Mouse (Mus musculus) neural tube, embryonic 13.5 days (tissue): ENCODE measurements around the gene Tsen54. TPM values are rescaled to one million over a fixed set of nuclear protein-coding genes. Genes with fewer than 3 reads are reported as not detected.
A peak's percentile ranks its signal among the peaks of the same experiment; 100 is the strongest.
"Not testable (repeated sequence)": the region's sequence is repeated elsewhere in the genome, so short reads cannot be mapped to it uniquely, and the experiment has no call there.

Experiments
- ATAC-seq: fragments of 200-750 bp; cut with Nextera tagmentation; 2 replicates; pipeline ENCODE4 v1.8.0; 2017; ENCODE audit warnings: low read depth, mild to moderate bottlenecking, moderate TSS enrichment, moderate library complexity
- H3K27ac ChIP-seq: fragments of 300-500 bp; sonication (generic); replicated peaks from 2 replicates; pipeline ENCODE4 v1.5.1; 2015; ENCODE audit warnings: moderate library complexity, mild to moderate bottlenecking, inconsistent platforms
- H3K27me3 ChIP-seq: fragments of 300-500 bp; sonication (generic); 2 replicates; pipeline ENCODE4 v1.6.1; 2015; ENCODE audit warnings: mild to moderate bottlenecking, inconsistent platforms
- H3K36me3 ChIP-seq: fragments of 300-500 bp; sonication (generic); 2 replicates; pipeline ENCODE4 v1.6.1; 2015; ENCODE audit warnings: mild to moderate bottlenecking, inconsistent platforms
- H3K4me1 ChIP-seq: fragments of 300-500 bp; sonication (generic); replicated peaks from 2 replicates; pipeline ENCODE4 v1.6.1; 2015; ENCODE audit warnings: inconsistent platforms
- H3K4me2 ChIP-seq: fragments of 300-500 bp; sonication (generic); 2 replicates; pipeline ENCODE4 v1.6.1; 2015; ENCODE audit warnings: inconsistent platforms, mild to moderate bottlenecking, moderate library complexity
- H3K4me3 ChIP-seq: fragments of 300-500 bp; sonication (generic); 2 replicates; pipeline ENCODE4 v1.5.1; 2015; ENCODE audit warnings: mild to moderate bottlenecking, inconsistent platforms
- H3K9ac ChIP-seq: fragments of 300-500 bp; sonication (generic); 2 replicates; pipeline ENCODE4 v1.6.1; 2015; ENCODE audit warnings: moderate library complexity, mild to moderate bottlenecking, inconsistent platforms
- H3K9me3 ChIP-seq: fragments of 300-500 bp; sonication (generic); 2 replicates; pipeline ENCODE4 v1.6.1; 2016; ENCODE audit warnings: inconsistent platforms
- WGBS: fragments of 180-500 bp; shearing (Covaris S2); methylation state at CpG from one replicate; pipeline ENCODE4 v1.1.7; 2015; 5-methylcytosine and 5-hydroxymethylcytosine counted together
- microRNA-seq: library from miRNA; unstranded; fragments of <30 nt; microRNA quantifications from one replicate; pipeline ENCODE4, GENCODE M21; 2016
- polyA plus RNA-seq: library from polyadenylated mRNA; unstranded; fragments of >200 nt; fragmentation: Nextera tagmentation; extraction: Ambion mirVana; gene quantifications from 2 replicates; pipeline ENCODE4 v1.2.1, GENCODE M21; 2015

Tsen54 gene
- polyA plus RNA-seq, 1 experiment from 2014 or later: 23.4 TPM

DNA sequence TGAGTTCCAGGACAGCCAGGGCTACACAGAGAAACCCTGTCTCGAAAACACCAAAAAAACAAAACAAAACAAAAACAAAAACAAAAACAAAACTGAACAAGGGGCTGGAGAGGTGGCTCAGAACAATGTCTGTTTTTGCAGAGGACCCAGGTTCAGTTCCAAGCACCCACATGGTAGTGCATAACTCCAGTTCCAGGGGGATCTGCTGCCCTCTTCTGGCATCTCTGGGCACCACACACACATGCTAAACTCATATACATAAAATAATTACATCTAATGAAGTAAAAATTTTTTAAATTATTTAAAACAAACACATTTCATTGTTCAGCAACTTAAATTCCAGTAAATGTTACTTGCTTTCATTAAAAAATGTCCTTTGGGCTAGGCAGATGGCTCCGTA is 31.3 kb downstream of the Tsen54 start:
- WGBS: 91% methylated on average over 2 of the region's 2 CpGs

DNA sequence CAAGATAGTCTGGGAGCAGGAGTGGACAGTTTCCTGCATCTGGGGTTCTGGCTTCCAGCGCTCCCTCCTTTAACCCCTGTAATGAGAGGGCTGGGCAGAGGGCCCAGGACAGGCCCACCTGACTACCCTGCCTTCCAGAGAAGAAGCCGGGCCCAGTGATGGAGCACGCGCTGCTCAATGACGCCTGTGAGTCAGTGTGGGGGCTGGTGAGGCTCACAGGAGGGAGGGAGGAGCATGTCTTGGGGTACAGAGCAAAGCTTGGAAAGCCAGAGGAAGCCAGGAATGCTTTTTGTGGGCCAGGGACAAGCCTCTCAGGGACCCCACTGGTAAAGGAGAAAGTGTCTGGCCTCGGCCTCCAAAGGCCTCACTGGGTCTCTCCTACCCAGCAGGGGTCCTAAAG is 40.1 kb downstream of the Tsen54 start:
- Histone ChIP-seq H3K27me3 (peaks cover 35% of the 10 kb centered on the region), H3K27ac (no peak overlapping the region), H3K36me3 (no peaks in the 10 kb centered on the region), H3K4me2 (no peak overlapping the region), H3K4me1 (peaks cover 15% of the 10 kb centered on the region), H3K9ac (no peak overlapping the region), H3K9me3 (no peaks in the 10 kb centered on the region), H3K4me3 (no peak overlapping the region)
- no peak for ATAC-seq
- WGBS: 83% methylated on average over 6 of the region's 6 CpGs

More for the DNA sequence above, 31.3 kb downstream of the Tsen54 start:
- H3K36me3 ChIP-seq: no peaks in the 10 kb centered on the region
- H3K4me1 ChIP-seq: no peaks in the 10 kb centered on the region
- H3K4me3 ChIP-seq: no peak overlapping the region
- H3K9ac ChIP-seq: no peak overlapping the region
- no peak for ATAC-seq
- H3K27ac ChIP-seq: no peak overlapping the region
- no peaks in the 10 kb centered on the region for H3K9me3 ChIP-seq
- H3K27me3 ChIP-seq: no peaks in the 10 kb centered on the region
- H3K4me2 ChIP-seq: no peak overlapping the region

GRCm38 (mm10) chr11:115857146-115857545 is 42.6 kb downstream of the Tsen54 start:
- H3K4me2 ChIP-seq, H3K36me3 ChIP-seq, ATAC-seq, H3K27ac ChIP-seq, H3K9me3 ChIP-seq, H3K4me3 ChIP-seq, H3K9ac ChIP-seq: not testable (repeated sequence)
- WGBS: 92% methylated on average over 4 of the region's 4 CpGs
- H3K27me3 ChIP-seq: peaks cover 59% of the 10 kb centered on the region
- peaks cover 19% of the 10 kb centered on the region for H3K4me1 ChIP-seq

DNA sequence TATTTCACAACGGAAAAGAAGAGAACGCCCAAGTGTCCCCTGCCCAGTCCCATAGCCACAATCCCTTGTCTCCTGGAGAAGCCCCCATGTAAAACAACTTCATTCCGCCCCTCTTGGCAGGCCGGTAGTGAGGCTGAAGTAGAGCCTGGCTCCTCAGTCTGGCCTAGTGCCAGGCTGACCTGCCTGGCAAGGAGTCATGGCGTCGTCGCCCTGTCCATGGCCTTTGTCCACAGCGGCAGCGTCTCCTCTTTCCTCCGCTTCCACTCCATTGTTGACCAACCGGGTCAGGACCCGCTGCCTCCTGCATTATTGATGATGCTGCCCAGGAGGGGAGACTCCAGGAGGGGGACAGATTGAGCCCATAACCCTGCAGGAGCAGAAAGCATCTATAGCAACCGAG is 43.4 kb downstream of the Tsen54 start:
- no peak overlapping the region for H3K9ac ChIP-seq
- H3K4me1 ChIP-seq: peaks cover 19% of the 10 kb centered on the region
- no peak for ATAC-seq
- 43% methylated on average over 13 of the region's 13 CpGs for WGBS
- no peaks in the 10 kb centered on the region for H3K36me3 ChIP-seq
- no peak overlapping the region for H3K27ac ChIP-seq
- H3K27me3 ChIP-seq: peaks cover 62% of the 10 kb centered on the region
- H3K4me3 ChIP-seq: no peak overlapping the region
- H3K4me2 ChIP-seq: peak overlapping the region; percentile 21; the same call in 1 of the 2 replicates
- no peaks in the 10 kb centered on the region for H3K9me3 ChIP-seq

GRCm38 (mm10) chr11:115858354-115858753 is 43.8 kb downstream of the Tsen54 start, which contains the start of gene Myo15b:
Gene Myo15b (plus strand): TSS chr11:115858406.
- Histone ChIP-seq H3K9me3 (no peaks in the 10 kb centered on the region), H3K4me1 (peaks cover 19% of the 10 kb centered on the region), H3K27me3 (peaks cover 66% of the 10 kb centered on the region), H3K4me2 (peak within 1 kb of the TSS; percentile 55), H3K27ac (no peak within 1 kb of the TSS), H3K9ac (0 out of 2 replicates have a peak within 1 kb of the TSS, but pooled peaks have one; percentile 49), H3K4me3 (peak within 1 kb of the TSS; percentile 34), H3K36me3 (no peaks in the 10 kb centered on the region)
- no peak for ATAC-seq
- WGBS: 7% methylated on average over 27 of the region's 27 CpGs

- Histone ChIP-seq H3K27me3 (peaks cover 67% of the 10 kb centered on the region), H3K4me2 (peak overlapping the region; percentile 55), H3K9me3 (no peaks in the 10 kb centered on the region), H3K9ac (0 out of 2 replicates have a peak overlapping the region, but pooled peaks have one; percentile 49), H3K4me3 (peak overlapping the region; percentile 34), H3K4me1 (peaks cover 19% of the 10 kb centered on the region), H3K36me3 (no peaks in the 10 kb centered on the region), H3K27ac (no peak overlapping the region)
- ATAC-seq: peak; percentile 86
- WGBS: 1% methylated on average over 73 of the region's 75 CpGs
Observed at GRCm38 (mm10) chr11:115859143-115859945, 44.8 kb downstream of the Tsen54 start.

DNA sequence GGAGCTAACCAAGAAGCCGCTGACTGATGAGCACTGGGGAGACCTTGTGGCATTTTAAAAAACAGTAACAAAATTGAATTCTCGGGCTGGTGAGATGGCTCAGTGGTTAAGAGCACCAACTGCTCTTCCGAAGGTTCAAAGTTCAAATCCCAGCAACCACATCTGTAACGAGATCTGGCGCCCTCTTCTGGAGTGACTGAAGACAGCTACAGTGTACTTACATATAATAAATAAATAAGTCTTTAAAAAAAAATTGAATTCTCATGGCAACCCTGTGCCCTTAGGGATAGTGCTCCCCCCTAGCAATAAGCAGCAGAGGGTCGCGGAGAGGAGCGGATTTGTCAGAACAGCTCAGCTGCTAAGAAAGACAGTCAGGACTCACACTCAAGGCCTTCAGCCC is 49.4 kb downstream of the Tsen54 start:
- no peak overlapping the region for H3K4me2 ChIP-seq
- H3K9ac ChIP-seq: no peak overlapping the region
- H3K4me1 ChIP-seq: peaks cover 12% of the 10 kb centered on the region
- no peak for ATAC-seq
- no peaks in the 10 kb centered on the region for H3K36me3 ChIP-seq
- 88% methylated on average over 8 of the region's 8 CpGs for WGBS
- H3K4me3 ChIP-seq: no peak overlapping the region
- H3K27ac ChIP-seq: no peak overlapping the region
- no peaks in the 10 kb centered on the region for H3K9me3 ChIP-seq
- peaks cover 40% of the 10 kb centered on the region for H3K27me3 ChIP-seq

- no peaks in the 10 kb centered on the region for H3K27me3 ChIP-seq
- no peaks in the 10 kb centered on the region for H3K36me3 ChIP-seq
- no peaks in the 10 kb centered on the region for H3K4me1 ChIP-seq
- no peak for ATAC-seq
- H3K27ac ChIP-seq: no peak overlapping the region
- no peak overlapping the region for H3K4me2 ChIP-seq
- H3K4me3 ChIP-seq: no peak overlapping the region
- H3K9me3 ChIP-seq: no peaks in the 10 kb centered on the region
- no peak overlapping the region for H3K9ac ChIP-seq
- 91% methylated on average over 8 of the region's 8 CpGs for WGBS
Observed at GRCm38 (mm10) chr11:115869393-115869792, 54.9 kb downstream of the Tsen54 start.

- H3K4me2 ChIP-seq: no peak overlapping the region
- no peaks in the 10 kb centered on the region for H3K4me1 ChIP-seq
- no peak overlapping the region for H3K9ac ChIP-seq
- no peak for ATAC-seq
- H3K27me3 ChIP-seq: no peaks in the 10 kb centered on the region
- 75% methylated on average over 4 of the region's 4 CpGs for WGBS
- no peaks in the 10 kb centered on the region for H3K9me3 ChIP-seq
- no peaks in the 10 kb centered on the region for H3K36me3 ChIP-seq
- no peak overlapping the region for H3K27ac ChIP-seq
- no peak overlapping the region for H3K4me3 ChIP-seq
Observed at GRCm38 (mm10) chr11:115872437-115872836, 57.9 kb downstream of the Tsen54 start.

Small RNA genes lying within 50 kb of the gene (microRNA-seq; reads per million reads assigned to microRNA genes)
- gene Mir5621: not detected

Other genes with a start within 250 kb of the Tsen54 start
- gene Mrps7, start 210.8 kb upstream of the Tsen54 start, polyA plus RNA-seq: 73.9 and 91.8 TPM in 2 replicates
- gene Gga3, start 210.7 kb upstream of the Tsen54 start, polyA plus RNA-seq: 36.1 and 36.4 TPM in 2 replicates
- 12.0 and 12.5 TPM in 2 replicates for gene Mif4gd, start 201.8 kb upstream of the Tsen54 start, polyA plus RNA-seq
- 33.0 and 37.5 TPM in 2 replicates for gene Slc25a19, start 186.4 kb upstream of the Tsen54 start, polyA plus RNA-seq
- 189 and 191 TPM in 2 replicates for gene Grb2, start 106.1 kb upstream of the Tsen54 start, polyA plus RNA-seq
- 25.4 and 25.8 TPM in 2 replicates for gene Tmem94, start 49.3 kb upstream of the Tsen54 start, polyA plus RNA-seq
- 13.8 and 15.2 TPM in 2 replicates for gene Caskin2, start 1.1 kb upstream of the Tsen54 start, polyA plus RNA-seq
- gene Llgl2, start 9.3 kb downstream of the Tsen54 start, polyA plus RNA-seq: 1.4 and 1.8 TPM in 2 replicates
- 0.10 TPM in 1 of 2 replicates, not detected in the other for gene Myo15b, start 43.7 kb downstream of the Tsen54 start, polyA plus RNA-seq
- gene Smim5, start 85.2 kb downstream of the Tsen54 start, polyA plus RNA-seq: 0.85 and 1.7 TPM in 2 replicates
- gene Smim6, start 97.3 kb downstream of the Tsen54 start, polyA plus RNA-seq: 0.94 and 1.2 TPM in 2 replicates
- 57.7 and 59.4 TPM in 2 replicates for gene Sap30bp, start 118.6 kb downstream of the Tsen54 start, polyA plus RNA-seq
- gene Recql5, start 118.8 kb downstream of the Tsen54 start, polyA plus RNA-seq: 22.5 and 23.5 TPM in 2 replicates
- 1.9 and 2.7 TPM in 2 replicates for gene Itgb4, start 160.0 kb downstream of the Tsen54 start, polyA plus RNA-seq
- gene Galk1, start 198.0 kb downstream of the Tsen54 start, polyA plus RNA-seq: 73.9 and 74.4 TPM in 2 replicates
- gene H3f3b, start 213.2 kb downstream of the Tsen54 start, polyA plus RNA-seq: 2,165 and 2,421 TPM in 2 replicates
- 32.4 and 33.1 TPM in 2 replicates for gene Unk, start 215.6 kb downstream of the Tsen54 start, polyA plus RNA-seq